Mouse (Mus musculus) neural tube, embryonic 14.5 days (tissue): ENCODE results near the gene Naxd. TPM values are rescaled to one million over a fixed set of nuclear protein-coding genes. Genes with fewer than 3 reads are reported as not detected.

Experiments used
- ATAC-seq: fragments of 200-750 bp; cut with Nextera tagmentation; 2 replicates; pipeline ENCODE4 v1.8.0; 2017; ENCODE audit warnings: low read depth, mild to moderate bottlenecking, moderate TSS enrichment, moderate library complexity
- H3K27ac ChIP-seq: fragments of 300-500 bp; sonication (generic); 2 replicates; pipeline ENCODE4 v1.5.1; 2014; ENCODE audit warnings: low read depth, mild to moderate bottlenecking, control low read depth, low read length, moderate library complexity, mixed read lengths
- H3K27me3 ChIP-seq: fragments of 300-500 bp; sonication (generic); 2 replicates; pipeline ENCODE4 v1.6.1; 2014; ENCODE audit warnings: low read length; ENCODE audit not compliant: control insufficient read depth, insufficient read depth
- H3K36me3 ChIP-seq: fragments of 300-500 bp; sonication (generic); 2 replicates; pipeline ENCODE4 v1.6.1; 2014; ENCODE audit warnings: low read length, mixed read lengths; ENCODE audit not compliant: control insufficient read depth, insufficient read depth
- H3K4me1 ChIP-seq: fragments of 300-500 bp; sonication (generic); 2 replicates; pipeline ENCODE4 v1.6.1; 2014; ENCODE audit warnings: low read length; ENCODE audit not compliant: control insufficient read depth, insufficient read depth
- H3K4me2 ChIP-seq: fragments of 300-500 bp; sonication (generic); 2 replicates; pipeline ENCODE4 v1.6.1; 2014; ENCODE audit warnings: mild to moderate bottlenecking, low read depth, low read length, control low read depth
- H3K4me3 ChIP-seq: fragments of 300-500 bp; sonication (generic); 2 replicates; pipeline ENCODE4 v1.5.1; 2014; ENCODE audit warnings: low read depth, low read length, control low read depth, mixed read lengths
- H3K9ac ChIP-seq: fragments of 300-500 bp; sonication (generic); replicated peaks from 2 replicates; pipeline ENCODE4 v1.6.1; 2014; ENCODE audit warnings: low read depth, mild to moderate bottlenecking, control low read depth, low read length, mixed read lengths
- H3K9me3 ChIP-seq: fragments of 300-500 bp; sonication (generic); 2 replicates; pipeline ENCODE4 v1.6.1; 2016; ENCODE audit warnings: low read length; ENCODE audit not compliant: control insufficient read depth
- WGBS: fragments of 180-500 bp; shearing (Covaris S2); extraction: QIAGEN DNeasy Blood & Tissue Kit; methylation state at CpG from one replicate; pipeline ENCODE4 v1.1.7; 2014; 5-methylcytosine and 5-hydroxymethylcytosine counted together
- polyA plus RNA-seq: library from polyadenylated mRNA; unstranded; fragments of >200 nt; fragmentation: Nextera tagmentation; extraction: Ambion mirVana; gene quantifications from 2 replicates; pipeline ENCODE4 v1.2.1, GENCODE M21; 2014

Gene Naxd
- polyA plus RNA-seq, 1 experiment from 2014 or later, result 150 TPM

GRCm38 (mm10) chr8:11498786-11499485 is 1.6 kb downstream of the Naxd start:
- Histone ChIP-seq H3K4me1 (peaks cover 5% of the 10 kb centered on the region), H3K4me2 (no peak overlapping the region), H3K36me3 (peaks cover 9% of the 10 kb centered on the region; the same call in 1 of the 2 replicates), H3K27me3 (no peaks in the 10 kb centered on the region), H3K9ac (no peak overlapping the region), H3K27ac (no peak overlapping the region), H3K9me3 (no peaks in the 10 kb centered on the region), H3K4me3 (no peak overlapping the region)
- WGBS, result 90% methylated on average over 4 of the region's 4 CpGs
- no peak for ATAC-seq

- H3K4me1 ChIP-seq, result no peaks in the 10 kb centered on the region
- H3K27me3 ChIP-seq, result no peaks in the 10 kb centered on the region
- H3K27ac ChIP-seq, result no peak overlapping the region
- no peak overlapping the region for H3K4me3 ChIP-seq
- 89% methylated on average over 13 of the region's 13 CpGs for WGBS
- H3K9me3 ChIP-seq, result no peaks in the 10 kb centered on the region
- H3K36me3 ChIP-seq, result peaks cover 34% of the 10 kb centered on the region
- H3K9ac ChIP-seq, result no peak overlapping the region
- no peak for ATAC-seq
- H3K4me2 ChIP-seq, result no peak overlapping the region
Observed at GRCm38 (mm10) chr8:11503476-11504232, 6.3 kb downstream of the Naxd start.

- Histone ChIP-seq H3K9ac (no peak overlapping the region), H3K4me3 (no peak overlapping the region), H3K27me3 (no peaks in the 10 kb centered on the region), H3K27ac (no peak overlapping the region), H3K36me3 (peaks cover 53% of the 10 kb centered on the region), H3K4me1 (no peaks in the 10 kb centered on the region), H3K4me2 (no peak overlapping the region), H3K9me3 (no peaks in the 10 kb centered on the region)
- WGBS, result 88% methylated on average over 14 of the region's 14 CpGs
- no peak for ATAC-seq
Observed at GRCm38 (mm10) chr8:11506074-11506473, 8.8 kb downstream of the Naxd start.

- Histone ChIP-seq H3K27ac (no peak overlapping the region), H3K9ac (no peak overlapping the region), H3K27me3 (no peaks in the 10 kb centered on the region), H3K4me1 (no peaks in the 10 kb centered on the region), H3K36me3 (peaks cover 53% of the 10 kb centered on the region), H3K9me3 (no peaks in the 10 kb centered on the region), H3K4me2 (no peak overlapping the region), H3K4me3 (no peak overlapping the region)
- ATAC-seq, result no peak
- 80% methylated on average over 6 of the region's 6 CpGs for WGBS
Observed at GRCm38 (mm10) chr8:11506802-11507201, 9.5 kb downstream of the Naxd start.

- H3K27me3 ChIP-seq, result no peaks in the 10 kb centered on the region
- H3K9ac ChIP-seq, result no peak overlapping the region
- no peak overlapping the region for H3K4me3 ChIP-seq
- no peak overlapping the region for H3K4me2 ChIP-seq
- peaks cover 56% of the 10 kb centered on the region for H3K36me3 ChIP-seq
- WGBS, result 88% methylated on average over 10 of the region's 10 CpGs
- ATAC-seq, result no peak
- no peak overlapping the region for H3K27ac ChIP-seq
- H3K4me1 ChIP-seq, result no peaks in the 10 kb centered on the region
- no peaks in the 10 kb centered on the region for H3K9me3 ChIP-seq
Observed at GRCm38 (mm10) chr8:11508880-11509279, 11.6 kb downstream of the Naxd start.

- Histone ChIP-seq H3K4me1 (no peaks in the 10 kb centered on the region), H3K27ac (no peak overlapping the region), H3K4me3 (no peak overlapping the region), H3K4me2 (no peak overlapping the region), H3K9me3 (no peaks in the 10 kb centered on the region), H3K9ac (no peak overlapping the region), H3K27me3 (no peaks in the 10 kb centered on the region), H3K36me3 (peaks cover 45% of the 10 kb centered on the region)
- WGBS, result 90% methylated on average over 5 of the region's 5 CpGs
- ATAC-seq, result no peak
Observed at GRCm38 (mm10) chr8:11510971-11511370, 13.7 kb downstream of the Naxd start.

- no peaks in the 10 kb centered on the region for H3K27me3 ChIP-seq
- peaks cover 45% of the 10 kb centered on the region for H3K36me3 ChIP-seq
- H3K4me1 ChIP-seq, result no peaks in the 10 kb centered on the region
- WGBS, result 92% methylated on average over 9 of the region's 9 CpGs
- ATAC-seq, result no peak
- no peaks in the 10 kb centered on the region for H3K9me3 ChIP-seq
- H3K4me3 ChIP-seq, result no peak overlapping the region
- no peak overlapping the region for H3K9ac ChIP-seq
- H3K4me2 ChIP-seq, result no peak overlapping the region
- no peak overlapping the region for H3K27ac ChIP-seq
Observed at GRCm38 (mm10) chr8:11512711-11513110, 15.4 kb downstream of the Naxd start.

GRCm38 (mm10) chr8:11513247-11513646 is 15.9 kb downstream of the Naxd start:
- Histone ChIP-seq H3K27me3 (no peaks in the 10 kb centered on the region), H3K27ac (no peak overlapping the region), H3K9ac (no peak overlapping the region), H3K9me3 (no peaks in the 10 kb centered on the region), H3K4me3 (no peak overlapping the region), H3K4me1 (no peaks in the 10 kb centered on the region), H3K4me2 (no peak overlapping the region), H3K36me3 (peaks cover 42% of the 10 kb centered on the region)
- 90% methylated on average over 5 of the region's 5 CpGs for WGBS
- no peak for ATAC-seq

- Histone ChIP-seq H3K27ac (no peak overlapping the region), H3K4me1 (no peaks in the 10 kb centered on the region), H3K4me3 (no peak overlapping the region), H3K4me2 (no peak overlapping the region), H3K9me3 (no peaks in the 10 kb centered on the region), H3K9ac (no peak overlapping the region), H3K27me3 (no peaks in the 10 kb centered on the region), H3K36me3 (peaks cover 28% of the 10 kb centered on the region; the same call in 1 of the 2 replicates)
- ATAC-seq, result 0 out of 2 replicates have a peak, but pooled peaks have one; percentile 26
- WGBS, result 96% methylated on average over 9 of the region's 9 CpGs
Observed at GRCm38 (mm10) chr8:11516292-11516691, 19.0 kb downstream of the Naxd start.
